Mouse (Mus musculus) spleen, adult 2 months (tissue): ENCODE data around the gene Trmt11.

Experiments
- CTCF ChIP-seq: fragments of 200-500 bp; IDR thresholded peaks from 2 replicates; pipeline ENCODE4 v1.5.1; 2011; ENCODE audit warnings: mild to moderate bottlenecking, inconsistent platforms; ENCODE audit not compliant: insufficient read depth, insufficient read length, insufficient replicate concordance; ENCODE audit errors: extremely low read depth
- POLR2A ChIP-seq: fragments of 200-500 bp; IDR thresholded peaks from 2 replicates; pipeline ENCODE4 v1.6.1; 2011; ENCODE audit warnings: low read depth, low read length, inconsistent platforms

DNA sequence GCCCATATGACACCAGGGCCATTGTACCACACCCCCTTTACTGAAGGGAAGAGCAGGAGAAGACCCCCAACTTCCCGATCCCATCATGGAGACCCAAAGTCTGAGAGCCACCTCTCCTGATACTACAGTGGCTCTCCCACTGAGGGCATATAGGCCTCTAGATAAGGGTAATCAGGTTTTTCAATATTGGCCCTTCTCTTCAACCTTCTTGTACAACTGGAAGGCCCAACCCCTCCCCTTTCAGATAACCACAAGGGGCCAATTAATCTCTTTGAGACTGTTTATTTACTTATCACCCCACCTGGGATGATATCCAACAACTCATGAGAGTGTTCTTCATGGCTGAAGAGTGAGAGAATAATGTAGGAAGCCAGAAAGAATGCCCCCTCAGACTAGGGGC, 32.2 kb upstream of the Trmt11 start:
- TF ChIP-seq CTCF (no peak), POLR2A (no peak)
